Mouse (Mus musculus): ENCODE data around the gene Shq1.

Shq1 gene

GRCm38 (mm10) chr6:100538570-100538969 lies 132.4 kb downstream of the Shq1 start:
- in situ Hi-C loops (cut with MboI; ENCODE audit: low sequenced_read_pairs): no loop called here

GRCm38 (mm10) chr6:100537987-100538386 lies 133.0 kb downstream of the Shq1 start:
- in situ Hi-C loops (cut with MboI; ENCODE audit: low sequenced_read_pairs): no loop called here

- in situ Hi-C loops (cut with MboI; ENCODE audit: low sequenced_read_pairs): no loop called here
Measured at GRCm38 (mm10) chr6:100537042-100537441, 133.9 kb downstream of the Shq1 start.

GRCm38 (mm10) chr6:100533364-100533763 lies 137.6 kb downstream of the Shq1 start:
- in situ Hi-C loops (cut with MboI; ENCODE audit: low sequenced_read_pairs): no loop called here

GRCm38 (mm10) chr6:100532326-100532725 lies 138.6 kb downstream of the Shq1 start:
- in situ Hi-C loops (cut with MboI; ENCODE audit: low sequenced_read_pairs): no loop called here

GRCm38 (mm10) chr6:100529673-100530072 lies 141.3 kb downstream of the Shq1 start:
- in situ Hi-C loops (cut with MboI; ENCODE audit: low sequenced_read_pairs): no loop called here

GRCm38 (mm10) chr6:100528556-100528955 lies 142.4 kb downstream of the Shq1 start:
- in situ Hi-C loops (cut with MboI; ENCODE audit: low sequenced_read_pairs): no loop called here

- in situ Hi-C loops (cut with MboI; ENCODE audit: low sequenced_read_pairs): no loop called here
Measured at GRCm38 (mm10) chr6:100527972-100528371, 143.0 kb downstream of the Shq1 start.

- in situ Hi-C loops (cut with MboI; ENCODE audit: low sequenced_read_pairs): no loop called here
Measured at GRCm38 (mm10) chr6:100527161-100527560, 143.8 kb downstream of the Shq1 start.

GRCm38 (mm10) chr6:100526066-100526465 lies 144.9 kb downstream of the Shq1 start:
- in situ Hi-C loops (cut with MboI; ENCODE audit: low sequenced_read_pairs): no loop called here

GRCm38 (mm10) chr6:100525496-100525895 lies 145.5 kb downstream of the Shq1 start:
- in situ Hi-C loops (cut with MboI; ENCODE audit: low sequenced_read_pairs): no loop called here

GRCm38 (mm10) chr6:100522495-100522894 lies 148.5 kb downstream of the Shq1 start:
- in situ Hi-C loops (cut with MboI; ENCODE audit: low sequenced_read_pairs): no loop called here

GRCm38 (mm10) chr6:100521615-100522398 lies 149.2 kb downstream of the Shq1 start:
- in situ Hi-C loops (cut with MboI; ENCODE audit: low sequenced_read_pairs): no loop called here

GRCm38 (mm10) chr6:100520558-100521099 lies 150.3 kb downstream of the Shq1 start:
- in situ Hi-C loops (cut with MboI; ENCODE audit: low sequenced_read_pairs): no loop called here

- in situ Hi-C loops (cut with MboI; ENCODE audit: low sequenced_read_pairs): no loop called here
Measured at GRCm38 (mm10) chr6:100519837-100520236, 151.1 kb downstream of the Shq1 start.
